Comparison of ENCODE assay signal across 9 mouse cellular contexts in genomic region chr2:152167851-152168290, GRCm38 (mm10). TPM values are rescaled to one million over a fixed set of nuclear protein-coding genes. Genes with fewer than 3 reads are reported as not detected.
DNase-seq lines count a peak whose midpoint lies in the region; ATAC-seq and TF ChIP-seq lines count a peak whose summit lies in the region.
"Had no signal": no experiment of that assay in that cellular context is flagged by ENCODE, and none has a peak within 500 bp of the region (broad histone marks: within the 10 kb centered on the region; RNA-seq: fewer than 3 reads in every experiment).

No protein-coding gene starts in this region.

- no peak overlapping the region for H3K27ac ChIP-seq in heart, embryonic 11.5 days (ENCODE audit: low read depth, low read length)
- peak overlapping the region; percentile 34; the same call in 1 of the 2 replicates for H3K27ac ChIP-seq in hindbrain, postnatal 0 days
- H3K27ac ChIP-seq in neural tube, embryonic 14.5 days (ENCODE audit: low read depth, low read length) = no peak overlapping the region
- no peak overlapping the region for H3K27ac ChIP-seq in liver, postnatal 0 days (ENCODE audit: low read depth)

- no peak for ATAC-seq in heart, embryonic 11.5 days (replicated peaks; ENCODE audit: insufficient number of reproducible peaks, low FRiP score, low TSS enrichment)
- ATAC-seq in hindbrain, postnatal 0 days = peak; percentile 87
- peak; percentile 82; the same call in 1 of the 2 replicates for ATAC-seq in neural tube, embryonic 14.5 days (ENCODE audit: low read depth)
- ATAC-seq in cerebellum, adult (ENCODE audit: insufficient number of reproducible peaks, low FRiP score, low TSS enrichment) = no peak
- no peak for ATAC-seq in liver, postnatal 0 days

- TF ChIP-seq EP300 in liver, postnatal 0 days (IDR thresholded peaks at IDR 0.05; ENCODE audit: low read depth) = no peak

- H3K27me3 ChIP-seq in heart, embryonic 11.5 days (ENCODE audit: control insufficient read depth, insufficient read depth, low read length) = no peaks in the 10 kb centered on the region
- H3K27me3 ChIP-seq in hindbrain, postnatal 0 days (ENCODE audit: insufficient read depth, low read length) = no peaks in the 10 kb centered on the region
- H3K27me3 ChIP-seq in neural tube, embryonic 14.5 days (ENCODE audit: control insufficient read depth, insufficient read depth, low read length) = no peaks in the 10 kb centered on the region
- no peaks in the 10 kb centered on the region for H3K27me3 ChIP-seq in liver, postnatal 0 days (ENCODE audit: insufficient read depth, low read length)

- H3K4me1 ChIP-seq in heart, embryonic 11.5 days (ENCODE audit: control insufficient read depth, insufficient read depth, low read length) = no peaks in the 10 kb centered on the region; the same call in 1 of the 2 replicates
- H3K4me1 ChIP-seq in hindbrain, postnatal 0 days (ENCODE audit: insufficient read depth, low read length) = no peaks in the 10 kb centered on the region
- H3K4me1 ChIP-seq in neural tube, embryonic 14.5 days (ENCODE audit: control insufficient read depth, insufficient read depth, low read length) = no peaks in the 10 kb centered on the region
- H3K4me1 ChIP-seq in liver, postnatal 0 days (ENCODE audit: insufficient read depth) = no peaks in the 10 kb centered on the region

- TF ChIP-seq CTCF in hindbrain, postnatal 0 days (IDR thresholded peaks at IDR 0.05; ENCODE audit: low read depth) = no peak
- no peak for TF ChIP-seq CTCF in liver, postnatal 0 days (IDR thresholded peaks at IDR 0.05; ENCODE audit: low read depth)

- H3K9ac ChIP-seq in heart, embryonic 11.5 days (ENCODE audit: low read depth, low read length) = no peak overlapping the region
- H3K9ac ChIP-seq in hindbrain, postnatal 0 days (replicated peaks; ENCODE audit: low read length) = no peak overlapping the region
- H3K9ac ChIP-seq in neural tube, embryonic 14.5 days (replicated peaks; ENCODE audit: low read depth, low read length) = no peak overlapping the region
- no peak overlapping the region for H3K9ac ChIP-seq in liver, postnatal 0 days (replicated peaks)

- H3K36me3 ChIP-seq in heart, embryonic 11.5 days (ENCODE audit: control insufficient read depth, insufficient read depth, low read length) = no peaks in the 10 kb centered on the region
- no peaks in the 10 kb centered on the region for H3K36me3 ChIP-seq in hindbrain, postnatal 0 days (ENCODE audit: insufficient read depth, low read length)
- no peaks in the 10 kb centered on the region for H3K36me3 ChIP-seq in neural tube, embryonic 14.5 days (ENCODE audit: control insufficient read depth, insufficient read depth, low read length)
- H3K36me3 ChIP-seq in liver, postnatal 0 days (replicated peaks; ENCODE audit: insufficient read depth, low read length) = no peaks in the 10 kb centered on the region

- WGBS in heart, embryonic 11.5 days (ENCODE audit: insufficient replicate concordance) = 38% methylated on average over 8 of the region's 8 CpGs
- 9% methylated on average over 8 of the region's 8 CpGs for WGBS in hindbrain, postnatal 0 days
- 28% methylated on average over 8 of the region's 8 CpGs for WGBS in neural tube, embryonic 14.5 days
- 47% methylated on average over 8 of the region's 8 CpGs for WGBS in liver, postnatal 0 days (ENCODE audit: insufficient replicate concordance)

- no peaks in the 10 kb centered on the region for H3K9me3 ChIP-seq in heart, embryonic 11.5 days (replicated peaks; ENCODE audit: control insufficient read depth, low read length)
- no peaks in the 10 kb centered on the region for H3K9me3 ChIP-seq in hindbrain, postnatal 0 days (ENCODE audit: low read length)
- no peaks in the 10 kb centered on the region for H3K9me3 ChIP-seq in neural tube, embryonic 14.5 days (ENCODE audit: control insufficient read depth, low read length)
- no peaks in the 10 kb centered on the region for H3K9me3 ChIP-seq in liver, postnatal 0 days (ENCODE audit: low read length)

- peak; percentile 98 for DNase-seq in heart, adult 11 months
- peak; percentile 38 for DNase-seq in gastrocnemius, postnatal 10 days
- DNase-seq in hindbrain, postnatal 0 days (ENCODE audit: low spot score) = peak; percentile 81
- peak; percentile 19 to 57 for DNase-seq in left cerebral cortex, adult 9 months (ENCODE audit: low spot score in 2 of 2)
- no peak for DNase-seq in liver, postnatal 0 days

- H3K4me2 ChIP-seq in heart, embryonic 11.5 days = no peak overlapping the region
- H3K4me2 ChIP-seq in hindbrain, postnatal 0 days (ENCODE audit: low read depth, low read length) = no peak overlapping the region
- H3K4me2 ChIP-seq in neural tube, embryonic 14.5 days (ENCODE audit: low read depth, low read length) = no peak overlapping the region
- no peak overlapping the region for H3K4me2 ChIP-seq in liver, postnatal 0 days (ENCODE audit: low read depth, low read length)

- no peak overlapping the region for H3K4me3 ChIP-seq in heart, embryonic 11.5 days (ENCODE audit: low read depth, low read length)
- H3K4me3 ChIP-seq in hindbrain, postnatal 0 days (ENCODE audit: low read length) = no peak overlapping the region
- no peak overlapping the region for H3K4me3 ChIP-seq in neural tube, embryonic 14.5 days (ENCODE audit: low read depth, low read length)
- H3K4me3 ChIP-seq in liver, postnatal 0 days (ENCODE audit: low read depth, low read length) = no peak overlapping the region

RNA-seq across cellular contexts. Expression of gene Tcf15, which starts 24.5 kb away (rescaled TPM):
- polyA plus RNA-seq in heart, embryonic 11.5 days (2014; fragmentation: Nextera tagmentation; extraction: Ambion mirVana) = 3.2 and 3.3 TPM in 2 replicates
- total RNA-seq in gastrocnemius, postnatal 10 days (2021) = 10 to 100 TPM; 17.4 to 22.4 TPM
- 4.9 TPM in 1 of 2 replicates, not detected in the other for total RNA-seq in hindbrain, postnatal 0 days (2014; rRNA removed)
- polyA plus RNA-seq in hindbrain, postnatal 0 days (2015; fragmentation: Nextera tagmentation; extraction: Ambion mirVana) = 0.74 and 1.2 TPM in 2 replicates
- polyA plus RNA-seq in neural tube, embryonic 14.5 days (2014; fragmentation: Nextera tagmentation; extraction: Ambion mirVana) = 1.3 and 3.3 TPM in 2 replicates
- 0.14 and 0.18 TPM in 2 replicates for polyA plus RNA-seq in liver, postnatal 0 days (2015; fragmentation: Nextera tagmentation; extraction: Ambion mirVana)
- polyA plus RNA-seq: C2C12 had no signal

RNA-seq across cellular contexts. Expression of gene Csnk2a1, which starts 58.8 kb away (rescaled TPM):
- polyA plus RNA-seq in heart, embryonic 11.5 days (2014; fragmentation: Nextera tagmentation; extraction: Ambion mirVana) = 38.7 and 90.5 TPM in 2 replicates
- total RNA-seq in gastrocnemius, postnatal 10 days (2021) = 10 to 100 TPM; 77.9 to 80.9 TPM
- total RNA-seq in hindbrain, postnatal 0 days (2014; rRNA removed) = 119 and 128 TPM in 2 replicates
- 107 and 109 TPM in 2 replicates for polyA plus RNA-seq in hindbrain, postnatal 0 days (2015; fragmentation: Nextera tagmentation; extraction: Ambion mirVana)
- 94.7 and 155 TPM in 2 replicates for polyA plus RNA-seq in neural tube, embryonic 14.5 days (2014; fragmentation: Nextera tagmentation; extraction: Ambion mirVana)
- polyA plus RNA-seq in liver, postnatal 0 days (2015; fragmentation: Nextera tagmentation; extraction: Ambion mirVana) = 40.5 and 43.1 TPM in 2 replicates

Comparison
In these comparisons a context has a peak if more than half of its experiments do, and no peak if none do; other contexts are left out.
1. ATAC-seq: peak in hindbrain, postnatal 0 days (single experiment) and neural tube, embryonic 14.5 days (single experiment); none in heart, embryonic 11.5 days (single experiment), cerebellum, adult (single experiment) and liver, postnatal 0 days (single experiment).